Mouse (Mus musculus) thymus, postnatal 25 days (tissue): ENCODE data around the gene Letmd1.
"Not testable (repeated sequence)": the region's sequence is repeated elsewhere in the genome, so short reads cannot be mapped to it uniquely, and the experiment has no call there.

Experiments
- DNase-seq: peaks from one replicate; pipeline ENCODE4 v3.0.0; 2022

Gene Letmd1

GRCm38 (mm10) chr15:100468295-100469188, at the start of gene Letmd1:
Gene Letmd1 (plus strand): TSS chr15:100469023.
- peak; percentile 92 for DNase-seq

GRCm38 (mm10) chr15:100419311-100419710, 49.5 kb upstream of the Letmd1 start:
- no peak for DNase-seq

GRCm38 (mm10) chr15:100419901-100420745, 48.7 kb upstream of the Letmd1 start:
- DNase-seq, result no peak

GRCm38 (mm10) chr15:100421059-100421757, 47.6 kb upstream of the Letmd1 start:
- DNase-seq, result no peak

- not testable (repeated sequence) for DNase-seq
These were observed 47.0 kb upstream of the Letmd1 start, which contains the start of gene Gm5475 for GRCm38 (mm10) chr15:100421758-100422197. Gene Gm5475 (plus strand): TSS chr15:100422147.

GRCm38 (mm10) chr15:100422476-100422875, 46.3 kb upstream of the Letmd1 start:
- DNase-seq, result no peak

- DNase-seq, result peak; percentile 95
These were observed 45.6 kb upstream of the Letmd1 start for GRCm38 (mm10) chr15:100422899-100423860.

GRCm38 (mm10) chr15:100423916-100424315, 44.9 kb upstream of the Letmd1 start:
- no peak for DNase-seq

- DNase-seq, result no peak
These were observed 44.3 kb upstream of the Letmd1 start, which contains the start of gene Slc11a2 for GRCm38 (mm10) chr15:100424396-100425122. Gene Slc11a2 (minus strand): TSS chr15:100425072.

- DNase-seq, result no peak
These were observed 40.4 kb upstream of the Letmd1 start for GRCm38 (mm10) chr15:100428296-100428905.

- no peak for DNase-seq
These were observed 38.8 kb upstream of the Letmd1 start for GRCm38 (mm10) chr15:100429959-100430565.

GRCm38 (mm10) chr15:100433234-100433633, 35.6 kb upstream of the Letmd1 start:
- DNase-seq, result no peak

GRCm38 (mm10) chr15:100436112-100436511, 32.7 kb upstream of the Letmd1 start:
- no peak for DNase-seq

GRCm38 (mm10) chr15:100436518-100436917, 32.3 kb upstream of the Letmd1 start:
- no peak for DNase-seq

- peak; percentile 87 for DNase-seq
These were observed 25.5 kb upstream of the Letmd1 start for GRCm38 (mm10) chr15:100443126-100443922.

GRCm38 (mm10) chr15:100446887-100447286, 21.9 kb upstream of the Letmd1 start:
- DNase-seq, result no peak

GRCm38 (mm10) chr15:100448572-100448971, 20.3 kb upstream of the Letmd1 start:
- no peak for DNase-seq

- DNase-seq, result no peak
These were observed 19.3 kb upstream of the Letmd1 start for GRCm38 (mm10) chr15:100449495-100449894.

GRCm38 (mm10) chr15:100451245-100451644, 17.6 kb upstream of the Letmd1 start:
- DNase-seq, result no peak
